Mouse (Mus musculus) inflammation-experienced regulatory T-cells, adult 16 weeks (primary cell): Measurements from ENCODE around the gene Speer4f1. TPM values are rescaled to one million over a fixed set of nuclear protein-coding genes. Genes with fewer than 3 reads are reported as not detected.

Source experiments
- polyA plus RNA-seq: library from polyadenylated mRNA; unstranded; fragments of 100-300 nt; shearing (Covaris generic); gene quantifications from one replicate; pipeline ENCODE4 v1.2.1, GENCODE M21; 2017

Gene Speer4f1
- not detected for polyA plus RNA-seq

DNA sequence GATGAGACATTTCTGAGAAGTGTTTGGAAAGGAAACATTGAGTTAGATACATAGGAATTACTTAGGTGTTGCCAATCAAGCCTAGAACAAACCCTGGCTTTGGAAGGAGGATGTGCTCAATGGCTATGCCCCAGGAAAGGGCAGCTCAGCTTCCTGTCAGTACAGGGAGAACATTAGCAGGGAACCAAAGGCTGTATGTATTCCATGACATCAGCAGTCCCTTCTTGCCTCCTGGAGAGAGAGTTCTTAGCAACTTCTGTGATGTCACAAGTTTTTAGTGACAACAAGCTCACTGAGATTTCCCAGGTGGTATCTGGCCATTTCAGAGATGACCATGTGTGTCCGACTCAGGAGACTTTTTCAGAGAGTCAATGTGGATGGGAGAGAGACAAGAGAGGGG, at the start of gene Speer4f1:
Gene Speer4f1, plus strand, starts transcription at position 301 of the 400 bp plus-strand sequence.

Other genes starting within 250 kb of the Speer4f1 start
- gene Speer4f2, start 102.9 kb upstream of the Speer4f1 start, polyA plus RNA-seq, result not detected
- not detected for gene Sema3c, start 98.2 kb downstream of the Speer4f1 start, polyA plus RNA-seq